Mouse (Mus musculus) ES-Bruce4 (cell line): Measurements from ENCODE around the gene Ssbp2.

Experiments used
- CTCF ChIP-seq: IDR thresholded peaks from one replicate; pipeline ENCODE4 v1.8.1; 2011; ENCODE audit warnings: low read depth, low read length
- EP300 ChIP-seq: IDR thresholded peaks from 2 replicates; pipeline ENCODE4 v1.6.1; 2011; ENCODE audit warnings: low read depth, low read length; ENCODE audit not compliant: insufficient read depth
- POLR2A ChIP-seq: IDR thresholded peaks from one replicate; pipeline ENCODE4 v1.8.1; 2011; ENCODE audit warnings: low read length; ENCODE audit not compliant: insufficient read depth

DNA sequence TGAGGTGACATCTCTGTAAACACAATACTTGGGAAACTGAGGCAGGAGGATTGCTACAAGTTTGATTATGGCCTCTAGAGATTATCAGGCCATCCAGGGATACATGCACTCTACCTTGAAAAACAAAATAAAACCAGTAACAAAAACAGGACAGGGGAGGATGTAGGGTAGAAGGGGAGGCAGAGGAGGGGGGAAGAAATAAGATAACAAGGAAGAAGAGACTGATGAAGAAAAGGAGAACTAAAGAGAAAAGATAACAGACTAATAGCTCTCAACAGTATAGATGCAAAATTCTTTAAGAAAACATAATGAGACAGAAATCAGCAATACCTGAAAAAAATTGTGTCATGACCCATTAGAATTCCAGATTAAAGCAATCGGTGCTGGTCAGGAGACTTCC is 277.1 kb downstream of the Ssbp2 start:
- TF ChIP-seq EP300 (no peak), CTCF (no peak), POLR2A (no peak)
